Mouse (Mus musculus) spleen, postnatal 14 days (tissue): ENCODE measurements around the gene Dnajc5g.

Source experiments
- DNase-seq, 2 experiments: peaks; one replicate each; pipeline ENCODE4 v3.0.0; 2021 to 2022; ENCODE audit warnings: low spot score in 2 of 2

Dnajc5g gene

GRCm38 (mm10) chr5:31105814-31106335 is at the start of gene Dnajc5g:
Gene Dnajc5g, plus strand, starts transcription at chr5:31106285.
- DNase-seq: no peak

DNA sequence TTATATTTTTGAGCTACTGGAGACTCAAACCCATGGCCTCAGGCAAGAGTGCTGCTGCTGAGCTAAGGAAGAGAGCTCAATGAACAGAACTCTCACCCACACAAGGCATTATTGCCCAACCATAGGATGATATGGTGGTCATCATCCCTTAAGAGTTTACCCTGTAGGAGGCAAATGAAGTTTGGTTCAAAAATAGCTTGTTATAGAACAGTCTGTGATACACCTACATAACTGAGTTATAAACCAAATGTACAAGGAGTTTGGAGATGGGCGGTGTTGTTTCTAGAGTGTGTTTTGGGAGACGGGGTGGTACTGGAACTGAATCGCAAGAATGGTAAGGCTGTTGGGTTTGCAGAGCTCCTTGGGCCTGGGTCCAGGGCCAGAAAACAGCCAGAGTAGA is 36.3 kb upstream of the Dnajc5g start:
- no peak for DNase-seq

DNA sequence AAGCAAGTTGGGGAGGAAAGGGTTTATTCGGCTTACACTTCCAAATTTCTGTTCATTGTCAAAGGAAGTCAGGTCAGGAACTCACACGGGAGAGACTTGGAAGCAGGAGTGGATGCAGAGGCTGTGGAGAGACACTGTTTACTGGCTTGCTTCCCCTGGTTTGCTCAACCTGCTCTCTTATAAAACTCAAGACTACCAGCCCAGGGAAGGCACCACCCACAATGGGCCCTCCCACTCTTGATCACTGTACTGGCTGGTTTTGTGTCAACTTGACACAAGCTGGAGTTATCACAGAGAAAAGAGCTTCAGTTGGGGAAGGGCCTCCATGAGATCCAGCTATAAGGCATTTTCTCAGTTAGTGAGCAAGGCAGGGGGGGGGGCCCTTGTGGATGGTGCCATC is 35.0 kb upstream of the Dnajc5g start:
- no peak for DNase-seq

DNA sequence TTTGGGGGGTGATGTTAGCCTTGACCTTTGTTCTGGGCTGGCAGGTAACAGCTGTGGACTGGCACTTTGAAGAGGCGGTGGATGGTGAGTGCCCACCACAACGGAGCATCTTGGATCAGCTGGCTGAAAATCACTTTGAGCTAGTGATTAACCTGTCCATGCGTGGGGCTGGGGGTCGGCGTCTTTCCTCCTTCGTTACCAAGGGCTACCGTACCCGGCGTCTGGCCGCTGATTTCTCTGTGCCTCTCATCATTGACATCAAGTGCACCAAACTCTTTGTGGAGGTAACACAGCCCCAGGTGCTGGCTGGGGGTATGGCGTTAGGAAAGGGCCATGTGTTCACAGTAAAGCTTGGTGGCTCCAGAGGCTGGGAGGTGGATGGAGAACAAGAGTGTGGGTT is 34.3 kb upstream of the Dnajc5g start:
- DNase-seq: no peak

DNA sequence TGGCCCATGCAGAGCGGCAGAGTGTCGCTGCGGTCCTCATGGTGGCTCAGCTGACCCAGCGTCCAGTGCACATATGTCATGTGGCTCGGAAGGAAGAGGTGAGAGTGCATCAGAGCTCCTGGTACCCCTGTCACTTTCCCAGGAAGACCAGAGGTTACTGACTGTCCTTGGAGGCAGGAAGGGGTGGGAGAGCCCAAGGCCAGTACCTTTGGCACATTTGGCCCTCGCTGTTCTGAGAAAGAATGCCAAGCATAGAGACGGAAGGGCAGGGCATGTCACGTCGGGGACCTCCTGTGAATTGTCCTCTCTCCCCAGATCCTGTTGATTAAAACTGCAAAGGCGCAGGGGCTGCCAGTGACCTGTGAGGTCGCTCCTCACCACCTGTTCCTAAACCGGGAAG is 32.9 kb upstream of the Dnajc5g start:
- no peak for DNase-seq

- DNase-seq: no peak
These were observed 29.7 kb upstream of the Dnajc5g start for GRCm38 (mm10) chr5:31076346-31076745.

DNA sequence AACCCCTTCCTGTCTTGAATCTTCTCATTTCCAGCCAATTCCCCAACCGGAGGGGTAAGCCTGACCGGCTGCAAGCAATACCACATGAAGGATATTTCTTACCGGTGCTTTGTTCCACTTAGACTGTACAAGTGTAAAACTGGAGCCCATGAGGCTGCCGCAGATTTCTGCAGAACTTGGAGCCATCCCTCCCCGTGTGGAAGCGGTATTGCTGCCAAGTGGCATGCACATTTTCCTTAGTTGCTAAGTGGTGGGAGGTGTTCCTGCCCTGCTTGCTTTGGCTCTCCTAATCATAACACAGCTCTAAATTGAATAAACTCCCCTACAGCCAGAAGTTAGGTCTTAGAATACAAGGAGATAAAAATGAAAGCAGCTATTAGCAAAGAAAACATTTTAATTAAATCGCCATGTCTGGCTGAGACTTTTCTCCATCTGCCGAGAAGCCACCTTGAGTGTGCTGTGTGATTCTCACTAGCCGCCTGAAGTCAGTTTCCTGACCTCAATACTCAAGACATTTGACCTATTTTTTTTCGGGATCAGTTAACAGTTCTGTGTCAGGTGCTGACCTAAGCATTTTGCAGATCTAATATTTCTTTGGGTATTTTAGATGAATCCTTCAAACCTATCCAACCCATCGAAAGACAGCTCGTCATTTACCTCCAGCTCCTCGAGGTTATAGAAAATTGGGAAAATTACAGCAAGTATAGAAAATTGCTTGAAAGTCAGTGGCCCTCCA is 25.9 kb upstream of the Dnajc5g start:
- DNase-seq: no peak

DNA sequence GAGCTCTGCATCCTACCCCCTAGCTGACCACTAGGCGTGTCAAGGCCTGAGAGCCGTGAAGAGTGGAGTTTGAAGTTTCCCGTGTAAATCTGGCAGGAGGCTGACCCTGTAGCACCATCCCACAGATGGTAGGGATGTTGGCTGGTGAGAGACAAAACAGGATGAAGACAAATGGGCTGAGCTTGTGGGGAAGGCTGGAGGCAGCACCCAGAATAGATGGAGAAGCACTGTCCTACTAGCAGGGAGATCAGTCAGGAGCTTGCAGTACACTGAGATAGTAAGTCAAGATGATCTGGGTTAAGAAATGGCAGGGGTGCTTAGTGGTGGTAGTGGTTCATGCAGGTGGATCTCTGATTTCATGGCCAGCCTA is 25.3 kb upstream of the Dnajc5g start:
- no peak for DNase-seq

- peak in 1 of 2 experiments; percentile 51 for DNase-seq
These were observed 24.7 kb upstream of the Dnajc5g start for GRCm38 (mm10) chr5:31081386-31081785.

- peak; percentile 39 to 73 for DNase-seq
These were observed 23.7 kb upstream of the Dnajc5g start for GRCm38 (mm10) chr5:31082355-31082754.

DNA sequence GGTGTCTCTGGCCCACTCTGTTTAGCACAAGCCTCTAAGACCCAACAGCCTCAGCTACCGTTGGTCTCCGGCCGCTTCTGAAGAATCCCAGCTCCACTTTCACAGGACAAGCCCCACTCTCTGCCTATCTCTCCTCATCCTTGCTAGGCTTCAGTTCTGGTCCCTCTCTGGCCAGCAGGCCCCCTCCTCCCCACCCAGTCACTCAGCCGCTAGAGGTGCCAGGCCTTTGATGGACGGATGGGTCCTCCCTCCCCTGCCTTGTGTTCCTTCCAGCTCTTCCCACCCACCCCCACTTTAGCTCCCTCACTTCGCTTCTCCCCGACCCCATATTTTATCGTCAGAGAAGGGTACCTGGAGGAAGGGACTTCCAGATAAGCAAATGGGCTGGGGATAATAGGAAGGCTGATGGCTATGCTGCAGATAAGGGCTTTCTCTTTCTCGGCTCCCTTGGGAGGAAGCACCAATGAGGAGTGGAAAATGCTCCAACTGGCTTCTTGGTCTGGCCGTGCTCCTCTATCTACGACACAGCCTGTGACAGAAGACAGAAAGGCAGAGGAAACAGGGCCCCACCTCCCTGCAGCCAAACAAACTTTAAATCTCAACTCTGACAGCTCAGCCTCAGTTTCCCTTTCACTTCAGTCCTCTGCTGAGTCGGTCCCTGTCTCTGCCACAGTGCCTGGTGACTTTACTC is 23.0 kb upstream of the Dnajc5g start:
- DNase-seq: no peak

GRCm38 (mm10) chr5:31083949-31084348 is 22.1 kb upstream of the Dnajc5g start:
- DNase-seq: peak in 1 of 2 experiments; percentile 15

DNA sequence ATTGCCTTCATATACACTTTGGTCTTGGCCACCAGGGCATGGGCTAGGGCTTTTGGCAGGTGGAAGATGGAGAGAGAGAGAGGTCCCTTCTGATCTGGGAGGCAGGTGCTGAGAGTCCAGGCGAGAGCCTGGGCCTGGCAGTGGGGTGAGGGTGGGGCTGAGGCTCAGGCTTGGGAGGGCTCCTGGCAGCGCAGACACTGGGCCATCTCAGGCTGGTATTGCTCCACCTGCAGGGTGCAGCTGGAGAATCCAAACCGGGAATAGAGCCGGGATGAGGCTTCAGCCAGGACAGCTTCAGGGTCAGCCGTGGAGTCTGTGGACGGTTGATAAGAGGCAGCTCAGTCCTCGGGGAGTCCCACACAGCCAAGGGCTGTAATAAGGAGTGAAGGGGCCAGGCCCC is 19.5 kb upstream of the Dnajc5g start:
- no peak for DNase-seq

DNA sequence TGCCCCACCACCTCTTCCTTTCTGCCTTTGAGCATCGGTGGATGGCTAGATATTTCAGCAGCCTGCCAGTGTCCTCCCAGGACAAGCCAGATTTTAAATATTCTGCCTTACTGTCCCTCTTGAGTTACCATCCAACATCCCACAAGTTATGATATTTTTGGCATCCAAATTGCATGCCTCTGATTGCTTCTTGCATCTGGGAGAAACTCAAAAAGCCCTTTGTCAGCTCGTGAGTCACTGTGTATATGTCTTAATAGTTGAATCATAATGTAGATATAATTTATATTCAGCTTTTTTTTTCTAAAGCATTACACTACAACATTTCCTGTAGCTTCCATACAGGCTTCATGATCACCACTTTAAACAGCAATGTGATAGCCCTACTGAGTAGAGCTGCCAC is 19.0 kb upstream of the Dnajc5g start:
- DNase-seq: no peak

DNA sequence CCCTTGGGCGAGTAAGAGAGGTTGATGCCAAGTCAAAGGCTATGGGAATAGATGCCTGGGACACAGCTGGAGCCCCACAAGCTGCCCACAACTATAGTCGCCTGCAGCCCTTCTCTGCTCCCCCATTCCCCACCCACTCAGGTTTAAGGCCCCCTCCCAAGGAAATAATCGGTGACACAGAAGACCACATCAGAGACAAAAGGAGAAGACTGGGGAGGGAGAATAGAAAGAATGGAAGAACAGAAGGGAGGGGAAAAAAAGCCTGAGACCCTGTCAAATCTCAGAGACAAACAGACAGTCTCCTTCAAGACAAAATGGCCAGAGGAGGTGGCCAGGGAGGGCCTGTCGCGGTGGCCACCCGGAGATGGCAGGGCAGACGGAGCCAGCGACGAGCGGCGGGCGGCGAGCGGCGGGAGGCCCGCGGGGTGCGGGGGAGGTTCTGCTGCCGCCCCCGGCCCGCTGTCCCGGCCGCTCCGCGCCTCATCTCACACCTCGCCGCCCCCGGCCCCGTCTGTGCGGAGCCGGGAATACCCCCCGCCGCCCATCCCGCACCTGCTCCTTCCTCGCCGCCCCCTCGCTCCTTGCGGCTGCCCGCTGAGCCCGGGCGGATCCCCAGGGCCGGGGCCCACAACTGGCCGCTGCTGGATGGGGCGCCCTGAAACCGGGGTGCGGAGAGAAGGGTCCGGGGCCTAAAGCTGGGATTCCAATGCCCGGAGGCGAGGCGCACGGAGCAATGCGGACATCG is 13.7 kb upstream of the Dnajc5g start:
- no peak for DNase-seq

GRCm38 (mm10) chr5:31093151-31094041 is 12.7 kb upstream of the Dnajc5g start:
- no peak for DNase-seq

- DNase-seq: no peak
These were observed 11.8 kb upstream of the Dnajc5g start for GRCm38 (mm10) chr5:31094100-31094798.

DNA sequence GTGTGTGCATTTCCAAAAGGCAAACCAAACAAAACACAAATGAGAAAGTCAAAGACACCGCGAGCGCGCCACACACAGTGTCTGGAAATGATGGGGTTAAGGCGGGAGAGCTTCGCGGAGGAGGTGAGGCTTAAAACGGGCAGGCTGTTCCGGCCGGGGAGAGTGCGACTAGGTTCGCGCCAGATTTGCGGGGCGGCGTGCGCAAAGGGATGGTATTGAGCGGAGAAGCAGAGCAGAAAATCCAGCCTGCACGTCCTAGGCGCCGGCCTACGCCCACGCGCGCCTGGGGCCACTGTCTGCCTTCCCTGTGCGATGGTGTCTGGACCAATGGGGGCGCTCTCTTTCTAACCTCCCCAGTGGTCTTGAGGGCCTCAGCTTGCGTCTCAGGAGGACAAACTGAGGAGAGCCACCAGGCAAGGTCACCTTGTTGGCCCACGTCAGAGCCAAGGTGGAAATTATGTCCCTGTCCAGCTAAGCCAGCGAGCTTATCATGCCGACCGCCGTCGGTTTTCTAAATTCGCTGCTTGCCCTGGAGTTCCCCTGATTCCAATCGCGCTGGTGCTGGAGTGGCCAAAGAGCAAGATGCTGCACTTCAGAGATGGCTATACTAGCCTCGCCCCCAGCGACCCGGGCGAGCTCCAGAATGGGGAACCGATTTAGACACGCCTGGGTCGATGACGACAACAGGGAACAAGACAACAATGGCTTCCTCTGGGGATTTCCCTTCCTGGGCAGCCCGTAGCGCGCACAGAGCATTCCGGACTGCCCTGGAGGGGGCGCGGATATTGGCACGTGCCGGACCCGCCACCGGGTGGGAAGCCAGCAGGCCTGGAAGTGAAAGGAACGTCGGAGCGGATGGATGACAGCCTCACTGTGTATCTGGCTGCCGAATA is 11.0 kb upstream of the Dnajc5g start:
- DNase-seq: peak in 1 of 2 experiments; percentile 44

GRCm38 (mm10) chr5:31095711-31096480 is 10.2 kb upstream of the Dnajc5g start:
- DNase-seq: no peak
